Mouse (Mus musculus) lung, postnatal 10 days (tissue): ENCODE results near the gene Irf4.

Experiments used
- DNase-seq: peaks from one replicate; pipeline ENCODE4 v3.0.0; 2021

Gene Irf4

DNA sequence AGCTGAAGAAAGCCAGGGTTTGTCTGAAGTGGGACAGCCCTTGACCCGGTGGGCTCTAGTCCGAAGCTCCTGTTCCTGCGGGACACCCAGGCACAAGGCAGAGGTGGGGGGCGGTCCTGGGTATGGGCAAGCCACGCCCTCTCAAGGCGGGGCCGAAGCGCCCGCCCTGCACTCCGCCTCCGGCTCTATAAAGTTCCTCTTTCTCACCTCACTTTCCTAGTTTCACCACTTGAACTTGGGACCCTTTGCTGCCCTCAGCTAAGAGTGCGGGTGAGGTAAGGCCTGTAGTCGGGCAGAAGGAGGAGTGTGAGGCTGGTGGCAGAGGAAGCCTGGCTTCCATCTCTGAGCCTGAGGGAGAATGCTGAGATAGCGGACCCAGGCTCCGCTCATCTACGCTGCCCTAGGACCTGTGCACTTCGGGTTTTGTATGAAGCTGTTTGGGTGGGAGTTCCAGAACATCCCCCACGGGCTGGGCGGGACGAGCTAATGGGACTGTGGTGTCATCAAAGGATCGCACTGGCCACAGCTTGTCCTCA, at the start of gene Irf4:
Irf4 (plus strand) TSS at position 206 of the 536 bp plus-strand sequence.
- DNase-seq, result peak; percentile 58

DNA sequence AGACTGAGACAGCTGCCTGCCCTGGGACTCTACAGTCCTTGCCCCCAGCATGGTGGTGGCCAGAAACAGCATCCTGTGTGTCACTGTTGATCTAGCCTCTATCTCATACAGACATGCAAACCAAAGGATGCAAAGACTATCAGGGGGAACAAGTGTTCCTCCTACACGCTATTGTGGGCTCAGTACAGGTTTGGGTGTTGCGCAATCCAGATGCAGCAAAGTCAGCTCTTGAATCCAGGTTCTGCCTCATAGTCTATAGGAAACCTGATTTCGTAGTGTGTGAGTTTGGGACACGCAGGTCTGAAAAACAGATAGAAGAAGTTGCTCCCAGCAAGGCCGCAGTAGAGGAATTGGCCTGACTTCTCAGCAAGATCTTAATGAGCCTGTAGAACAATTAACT, 46.3 kb upstream of the Irf4 start:
- DNase-seq, result no peak

- no peak for DNase-seq
Measured at GRCm38 (mm10) chr13:30704246-30705095, 44.6 kb upstream of the Irf4 start.

DNA sequence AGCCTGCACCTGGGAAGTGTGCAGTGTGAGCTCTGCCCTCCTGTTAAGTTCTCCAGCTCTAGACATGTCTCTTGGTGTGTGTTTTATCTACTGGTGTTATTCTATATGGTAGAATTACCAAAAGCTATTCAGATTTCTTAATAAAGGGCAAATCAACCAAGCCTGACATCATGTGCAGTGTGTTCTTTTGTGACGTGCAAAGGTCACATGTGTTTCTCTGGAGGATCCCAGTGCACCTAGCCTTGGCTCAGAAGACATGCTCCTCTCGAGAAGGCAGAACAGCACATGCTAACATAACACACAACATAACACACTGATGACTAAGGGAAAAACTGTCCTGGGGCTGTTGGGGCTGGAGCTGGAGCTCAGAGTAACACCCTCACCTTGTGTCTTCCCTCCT, 38.0 kb upstream of the Irf4 start:
- no peak for DNase-seq

GRCm38 (mm10) chr13:30711711-30712110, 37.3 kb upstream of the Irf4 start:
- no peak for DNase-seq

GRCm38 (mm10) chr13:30712280-30712679, 36.7 kb upstream of the Irf4 start:
- DNase-seq, result no peak

- no peak for DNase-seq
Measured at GRCm38 (mm10) chr13:30713621-30714020, 35.4 kb upstream of the Irf4 start.

GRCm38 (mm10) chr13:30714552-30714951, 34.5 kb upstream of the Irf4 start:
- DNase-seq, result no peak

GRCm38 (mm10) chr13:30715060-30715459, 34.0 kb upstream of the Irf4 start:
- no peak for DNase-seq

- no peak for DNase-seq
Measured at GRCm38 (mm10) chr13:30715573-30715972, 33.5 kb upstream of the Irf4 start.

- no peak for DNase-seq
Measured at GRCm38 (mm10) chr13:30716611-30717010, 32.4 kb upstream of the Irf4 start.

GRCm38 (mm10) chr13:30722601-30723000, 26.4 kb upstream of the Irf4 start:
- DNase-seq, result no peak

DNA sequence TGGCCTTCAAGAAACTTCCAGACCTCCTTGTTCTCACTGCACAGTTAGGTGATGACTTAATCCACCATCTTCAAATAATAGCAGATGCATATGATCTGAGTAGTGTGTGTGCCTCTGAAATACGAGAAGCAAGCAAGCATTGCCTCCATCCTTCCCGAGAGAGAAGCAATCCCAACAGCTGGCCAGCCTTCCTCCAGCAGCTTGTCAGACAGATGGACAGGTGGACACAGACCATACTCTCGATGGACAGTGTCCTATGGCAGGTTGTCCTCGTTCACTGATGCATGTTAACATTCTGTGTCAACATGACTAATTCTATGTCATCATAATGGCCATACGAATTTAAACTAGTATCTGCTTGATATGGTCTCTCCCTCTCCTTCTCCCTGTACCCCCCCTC, 25.8 kb upstream of the Irf4 start:
- DNase-seq, result no peak

DNA sequence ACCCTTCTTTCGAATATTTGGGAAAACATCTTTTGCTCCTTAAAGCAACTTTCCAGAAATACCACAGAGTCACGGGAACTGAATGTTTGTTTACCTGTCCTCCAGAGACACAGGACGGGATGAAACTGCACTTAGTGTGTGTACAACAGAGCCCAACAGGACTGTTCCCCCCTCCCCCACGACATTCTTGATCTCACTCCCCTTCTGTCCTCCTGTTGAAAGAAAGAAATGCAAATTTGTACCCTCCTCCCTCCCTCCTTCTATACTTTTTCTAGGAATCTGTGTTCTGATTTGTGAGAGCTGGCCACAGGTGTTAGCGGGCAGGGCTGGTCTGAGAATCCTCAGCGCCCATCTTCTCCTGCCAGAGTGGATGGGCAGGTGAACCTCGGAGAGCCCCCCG, 25.2 kb upstream of the Irf4 start:
- DNase-seq, result no peak

- peak; percentile 32 for DNase-seq
Measured at GRCm38 (mm10) chr13:30724691-30725271, 24.2 kb upstream of the Irf4 start.

- no peak for DNase-seq
Measured at GRCm38 (mm10) chr13:30726879-30727278, 22.1 kb upstream of the Irf4 start.

DNA sequence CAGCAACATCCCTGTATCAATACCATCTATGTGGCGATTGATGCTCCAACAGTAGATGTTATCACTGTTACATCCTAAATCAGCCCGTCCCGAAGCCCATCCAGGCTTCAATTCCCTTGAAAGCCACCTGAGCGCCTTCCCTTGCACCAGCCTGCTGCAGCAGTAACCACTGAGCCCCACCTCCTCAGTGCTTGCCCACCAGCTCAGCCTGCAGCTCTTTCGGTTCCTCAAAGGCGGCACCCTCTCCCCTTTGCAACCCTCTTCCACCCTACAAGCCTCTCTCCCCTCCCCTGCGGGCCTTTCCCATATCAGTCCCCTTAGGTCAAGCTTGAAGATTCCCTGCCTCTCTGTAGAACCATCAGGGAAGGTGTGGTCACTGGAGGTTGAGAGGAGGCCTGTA, 20.9 kb upstream of the Irf4 start:
- no peak for DNase-seq

GRCm38 (mm10) chr13:30729245-30729644, 19.8 kb upstream of the Irf4 start:
- peak; percentile 69 for DNase-seq

GRCm38 (mm10) chr13:30730104-30730793, 18.8 kb upstream of the Irf4 start:
- no peak for DNase-seq

GRCm38 (mm10) chr13:30732709-30733445, 16.1 kb upstream of the Irf4 start:
- DNase-seq, result no peak

- DNase-seq, result no peak
Measured at GRCm38 (mm10) chr13:30736721-30737120, 12.3 kb upstream of the Irf4 start.

DNA sequence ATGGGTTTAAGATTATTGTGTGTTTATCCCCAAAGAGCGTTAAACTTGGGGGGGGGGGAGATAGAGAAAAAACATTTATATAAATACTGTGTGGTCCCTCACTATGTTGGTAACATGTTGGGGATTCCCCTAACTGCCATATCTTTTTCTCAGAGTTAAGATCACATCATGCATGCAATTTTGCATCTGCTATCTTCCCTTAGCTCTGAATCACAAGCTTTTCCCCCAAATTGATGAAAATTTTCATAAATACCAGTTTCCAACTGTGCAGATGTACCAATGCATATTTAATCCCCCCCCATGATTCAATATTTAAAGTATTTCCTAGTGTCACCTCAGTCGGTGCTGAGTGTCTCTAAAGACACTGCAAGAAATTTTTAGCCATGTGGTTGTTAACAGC, 11.8 kb upstream of the Irf4 start:
- no peak for DNase-seq

DNA sequence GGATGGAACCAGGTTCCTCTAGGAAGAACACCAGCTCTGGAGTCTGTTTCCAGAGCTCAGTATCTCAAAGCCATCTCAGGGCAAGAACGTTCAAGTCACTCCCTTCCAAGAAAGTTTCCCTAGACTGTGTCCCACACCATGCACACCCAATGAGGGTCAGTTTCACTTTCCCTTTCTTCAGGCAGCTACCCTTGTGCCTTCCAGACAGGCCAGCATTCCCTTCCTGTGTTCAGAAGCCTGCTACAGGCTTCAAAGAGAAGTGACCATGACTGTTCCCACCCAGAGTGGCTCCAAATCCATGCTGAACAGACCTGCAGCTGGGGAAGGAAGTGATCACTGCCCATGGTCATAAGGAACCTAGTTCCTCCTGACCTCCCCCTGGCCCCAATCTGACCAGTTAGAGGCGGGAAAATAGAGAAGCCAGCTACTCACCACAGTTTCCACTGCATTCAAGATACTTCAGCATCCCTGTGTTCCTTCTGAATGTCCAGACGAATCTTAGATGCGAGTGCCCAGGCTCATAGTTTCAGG, 10.7 kb upstream of the Irf4 start:
- DNase-seq, result no peak
